Mouse (Mus musculus): Measurements from ENCODE around the gene Arhgap27. TPM values are rescaled to one million over a fixed set of nuclear protein-coding genes. Genes with fewer than 3 reads are reported as not detected.

The Arhgap27 gene
- total and polyA plus RNA-seq, 3 experiments, result 11.8 to 30.9 (median 26.1) TPM

GRCm38 (mm10) chr11:103320646-103321045 is 42.8 kb downstream of the Arhgap27 start:
- dilution Hi-C loops (cut with MboI; ENCODE audit: extremely low pct_ligation_motif_present, extremely low pct_unique_long_range_greater_than_20kb, low sequenced_read_pairs), result no loop called here
- no peaks in the 10 kb centered on the region for H3K36me3 ChIP-seq (replicated peaks in 1 of 2; ENCODE audit: control insufficient read depth in 1 of 2, insufficient read depth in 1 of 2, low read length in 1 of 2)

DNA sequence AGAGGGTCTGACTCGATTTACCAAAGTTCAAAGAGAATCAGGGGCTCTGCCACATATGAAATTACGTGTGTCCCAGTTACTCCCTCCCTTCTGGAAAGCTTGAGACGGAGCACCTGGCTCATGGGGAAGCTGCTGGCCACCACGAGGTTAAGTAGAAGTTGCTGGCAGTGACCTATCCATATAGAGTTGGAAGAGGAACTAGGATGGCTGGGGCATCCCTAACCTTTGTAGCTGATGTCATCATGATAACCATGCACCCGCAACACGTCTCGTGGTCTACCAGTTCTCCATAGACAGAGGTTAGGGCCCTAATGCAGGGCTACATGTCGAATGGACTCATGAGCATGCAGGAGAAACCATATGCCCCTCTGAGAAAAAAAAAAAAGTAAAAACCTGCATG is 43.3 kb downstream of the Arhgap27 start:
- Histone ChIP-seq H3K27me3 (replicated peaks) (no peaks in the 10 kb centered on the region), H3K36me3 (replicated peaks in 1 of 2; ENCODE audit: control insufficient read depth in 1 of 2, insufficient read depth in 1 of 2, low read length in 1 of 2) (no peaks in the 10 kb centered on the region), H3K27ac (ENCODE audit: insufficient read depth, low read depth) (no peak overlapping the region), H3K4me1 (ENCODE audit: control insufficient read depth in 1 of 2, insufficient read depth in 2 of 2) (peaks cover 17 to 32% of the 10 kb centered on the region in 2 experiments), H3K79me2 (replicated peaks; ENCODE audit: control insufficient read depth, extremely low read depth, insufficient read depth, poor library complexity, severe bottlenecking) (no peaks in the 10 kb centered on the region), H3K4me3 (replicated peaks in 1 of 3; ENCODE audit: low read depth in 2 of 3, low read length in 2 of 3, poor library complexity in 1 of 3) (no peak overlapping the region), H3K9ac (ENCODE audit: insufficient read depth, low read depth) (no peak overlapping the region), H3K4me2 (ENCODE audit: insufficient read depth, low read depth, poor library complexity, severe bottlenecking) (no peak overlapping the region), H3K9me3 (replicated peaks; ENCODE audit: low read length) (no peaks in the 10 kb centered on the region)
- dilution Hi-C loops (cut with MboI; ENCODE audit: extremely low pct_ligation_motif_present, extremely low pct_unique_long_range_greater_than_20kb, low sequenced_read_pairs), result no loop called here
- TF ChIP-seq ZNF384 (IDR thresholded peaks at IDR 0.05; ENCODE audit: low read depth, low read length), result no peak
- TF ChIP-seq POLR2A (IDR thresholded peaks at IDR 0.05; ENCODE audit: low read depth, low read length), result no peak
- no peak for TF ChIP-seq ELF1 (IDR thresholded peaks at IDR 0.05; ENCODE audit: low read depth, low read length)
- TF ChIP-seq NRF1 (IDR thresholded peaks at IDR 0.05; ENCODE audit: low read depth, low read length), result no peak
- TF ChIP-seq ZKSCAN1 (IDR thresholded peaks at IDR 0.05; ENCODE audit: borderline replicate concordance, low read depth, low read length), result no peak
- no peak for TF ChIP-seq USF2 (conservative IDR thresholded peaks at IDR 0.05; ENCODE audit: low read depth, low read length)
- TF ChIP-seq ZC3H11A (IDR thresholded peaks at IDR 0.05; ENCODE audit: low read depth, low read length), result no peak
- no peak for TF ChIP-seq IRF4 (IDR thresholded peaks at IDR 0.05; ENCODE audit: low read depth, low read length)
- no peak for TF ChIP-seq RAD21 (IDR thresholded peaks at IDR 0.05; ENCODE audit: low read depth, low read length)
- no peak for TF ChIP-seq POLR2AphosphoS2 (IDR thresholded peaks at IDR 0.05; ENCODE audit: low read depth, low read length)
- TF ChIP-seq EP300 (IDR thresholded peaks at IDR 0.05; ENCODE audit: low read length), result no peak
- TF ChIP-seq KAT2A (IDR thresholded peaks at IDR 0.05; ENCODE audit: insufficient replicate concordance, low read length), result no peak
- no peak for TF ChIP-seq TBP (conservative IDR thresholded peaks at IDR 0.05; ENCODE audit: low read depth, low read length)
- no peak for TF ChIP-seq SMC3 (IDR thresholded peaks at IDR 0.05; ENCODE audit: low read depth, low read length)
- TF ChIP-seq PAX5 (IDR thresholded peaks at IDR 0.05; ENCODE audit: low read length), result no peak
- no peak for TF ChIP-seq SIN3A (IDR thresholded peaks at IDR 0.05; ENCODE audit: low read length)
- no peak for TF ChIP-seq HCFC1 (IDR thresholded peaks at IDR 0.05; ENCODE audit: low read depth, low read length)
- TF ChIP-seq MAX (IDR thresholded peaks at IDR 0.05; ENCODE audit: low read length), result no peak
- TF ChIP-seq GABPA (IDR thresholded peaks at IDR 0.05; ENCODE audit: insufficient replicate concordance, low read depth, low read length), result no peak
- peak; percentile 41 for DNase-seq (ENCODE audit: extremely low read depth)
- in situ Hi-C loops (cut with MboI; ENCODE audit: low pct_ligation_motif_present, low pct_unique_long_range_greater_than_20kb, low sequenced_read_pairs), result no loop called here

More at GRCm38 (mm10) chr11:103320646-103321045, 42.8 kb downstream of the Arhgap27 start:
- Histone ChIP-seq H3K79me2 (replicated peaks; ENCODE audit: control insufficient read depth, extremely low read depth, insufficient read depth, poor library complexity, severe bottlenecking) (no peaks in the 10 kb centered on the region), H3K9me3 (replicated peaks; ENCODE audit: low read length) (no peaks in the 10 kb centered on the region), H3K4me3 (replicated peaks in 1 of 3; ENCODE audit: low read depth in 2 of 3, low read length in 2 of 3, poor library complexity in 1 of 3) (no peak overlapping the region), H3K9ac (ENCODE audit: insufficient read depth, low read depth) (no peak overlapping the region), H3K27ac (ENCODE audit: insufficient read depth, low read depth) (no peak overlapping the region), H3K4me2 (ENCODE audit: insufficient read depth, low read depth, poor library complexity, severe bottlenecking) (no peak overlapping the region), H3K4me1 (ENCODE audit: control insufficient read depth in 1 of 2, insufficient read depth in 2 of 2) (peaks cover 12 to 28% of the 10 kb centered on the region in 2 experiments), H3K27me3 (replicated peaks) (no peaks in the 10 kb centered on the region)
- in situ Hi-C loops (cut with MboI; ENCODE audit: low pct_ligation_motif_present, low pct_unique_long_range_greater_than_20kb, low sequenced_read_pairs), result no loop called here
- DNase-seq (ENCODE audit: extremely low read depth), result no peak
- TF ChIP-seq PAX5 (IDR thresholded peaks at IDR 0.05; ENCODE audit: low read length) (no peak), USF1 (IDR thresholded peaks at IDR 0.05; ENCODE audit: low read depth, low read length) (no peak), MAZ (IDR thresholded peaks at IDR 0.05; ENCODE audit: low read depth, low read length) (no peak), ELF1 (IDR thresholded peaks at IDR 0.05; ENCODE audit: low read depth, low read length) (no peak), MAFK (IDR thresholded peaks at IDR 0.05; ENCODE audit: insufficient replicate concordance, low read length) (no peak), ETS1 (conservative IDR thresholded peaks at IDR 0.05; ENCODE audit: low read depth, low read length) (no peak), SIN3A (IDR thresholded peaks at IDR 0.05; ENCODE audit: low read length) (no peak), GABPA (IDR thresholded peaks at IDR 0.05; ENCODE audit: insufficient replicate concordance, low read depth, low read length) (no peak), IRF4 (IDR thresholded peaks at IDR 0.05; ENCODE audit: low read depth, low read length) (no peak)
